Mouse (Mus musculus): ENCODE results near the gene Nfs1. TPM values are rescaled to one million over a fixed set of nuclear protein-coding genes. Genes with fewer than 3 reads are reported as not detected.
A peak's percentile ranks its signal among the peaks of the same experiment; 100 is the strongest.

Gene Nfs1
- polyA plus RNA-seq, 1 experiment from 2014 or later = 64.8 TPM

DNA sequence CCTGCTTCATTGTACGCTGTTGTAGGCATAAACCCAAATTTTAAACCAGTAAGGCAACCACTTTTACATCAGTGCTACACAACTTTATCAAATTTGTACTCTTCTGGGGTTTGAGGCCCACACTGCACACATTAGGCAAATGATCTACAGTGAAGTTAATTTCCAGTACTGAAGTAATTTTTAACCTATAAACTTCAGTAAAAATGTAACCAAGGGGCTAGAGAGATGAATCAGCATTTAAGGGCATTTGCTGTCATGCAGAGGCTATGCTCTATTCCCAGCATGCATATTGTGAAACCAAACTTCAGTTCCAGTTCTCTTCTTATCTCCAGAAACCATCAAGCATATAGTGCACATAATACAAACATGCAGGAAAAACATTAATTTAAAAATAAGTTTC, 21.5 kb upstream of the Nfs1 start:
- no peak overlapping the region for H3K27ac ChIP-seq (replicated peaks in 1 of 2; ENCODE audit: control insufficient read depth in 1 of 2, insufficient read depth in 1 of 2, low read depth in 2 of 2, low read length in 2 of 2)
- H3K9me3 ChIP-seq (ENCODE audit: control insufficient read depth, low read length) = no peaks in the 10 kb centered on the region
- H3K4me3 ChIP-seq (ENCODE audit: control insufficient read depth in 1 of 2, insufficient read depth in 1 of 2, low read depth in 1 of 2, low read length in 2 of 2) = no peak overlapping the region
- no peak overlapping the region for H3K9ac ChIP-seq (ENCODE audit: low read length)
- H3K27me3 ChIP-seq (ENCODE audit: control insufficient read depth, insufficient read depth, low read length) = no peaks in the 10 kb centered on the region
- H3K36me3 ChIP-seq (ENCODE audit: control insufficient read depth, insufficient read depth, low read length) = peaks cover 99% of the 10 kb centered on the region
- H3K4me2 ChIP-seq (ENCODE audit: low read length) = no peak overlapping the region
- H3K4me1 ChIP-seq (ENCODE audit: control insufficient read depth in 2 of 2, insufficient read depth in 2 of 2, low read length in 2 of 2) = no peaks in the 10 kb centered on the region
- ATAC-seq (ENCODE audit: insufficient number of reproducible peaks, insufficient read depth, low FRiP score, low read depth) = no peak
- 94% methylated on average over 1 of the region's 1 CpGs for WGBS

DNA sequence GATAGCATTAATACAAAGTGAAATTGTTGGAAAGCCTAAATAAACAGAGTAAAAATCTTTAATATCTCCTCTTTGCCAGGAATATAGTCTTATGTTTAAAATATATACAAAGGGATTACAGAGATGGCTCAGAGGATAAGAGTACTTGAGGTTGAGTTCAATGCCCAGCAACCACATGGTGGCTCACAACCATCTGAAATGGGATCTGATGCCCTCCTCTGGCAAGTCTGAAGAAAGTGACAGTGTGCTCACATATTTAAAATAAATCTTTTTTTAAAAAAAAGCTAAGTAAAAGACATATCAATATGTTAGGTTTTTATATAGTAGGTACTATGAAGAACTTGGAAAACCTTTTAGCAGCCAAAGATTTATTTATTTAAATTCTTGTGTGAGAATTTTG, 7.6 kb upstream of the Nfs1 start:
- ATAC-seq (ENCODE audit: insufficient number of reproducible peaks, insufficient read depth, low FRiP score, low read depth) = no peak
- H3K9me3 ChIP-seq (ENCODE audit: control insufficient read depth, low read length) = no peaks in the 10 kb centered on the region

DNA sequence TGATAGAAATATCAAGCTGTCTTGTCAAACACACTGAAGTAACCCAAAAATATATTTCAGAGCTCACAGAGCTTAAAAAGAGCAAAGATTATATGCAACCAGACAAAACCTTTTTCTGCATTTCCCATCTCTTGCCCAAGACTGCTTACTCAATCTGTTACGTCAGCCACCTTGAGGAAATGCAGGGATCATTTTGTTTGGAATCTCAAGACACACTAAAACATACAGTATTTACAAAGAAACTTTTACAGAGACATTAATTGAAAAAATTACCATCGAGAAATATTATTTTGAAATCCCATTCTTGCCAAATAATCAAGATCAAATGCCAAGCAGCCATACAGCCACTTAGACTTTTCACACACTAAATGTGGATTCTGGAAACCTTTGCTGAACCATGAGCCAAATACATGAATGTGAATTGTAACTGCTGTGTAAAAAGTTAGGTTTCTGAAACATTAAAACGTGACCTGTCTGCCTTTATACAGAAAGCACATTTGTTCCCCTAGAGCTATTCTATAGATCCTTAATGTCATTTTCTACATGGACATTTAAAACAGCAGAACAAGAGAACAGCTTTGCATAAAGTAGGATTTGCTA, 3.4 kb upstream of the Nfs1 start:
- no peak overlapping the region for H3K27ac ChIP-seq (replicated peaks in 1 of 2; ENCODE audit: control insufficient read depth in 1 of 2, insufficient read depth in 1 of 2, low read depth in 2 of 2, low read length in 2 of 2)
- H3K9me3 ChIP-seq (ENCODE audit: control insufficient read depth, low read length) = no peaks in the 10 kb centered on the region
- H3K36me3 ChIP-seq (ENCODE audit: control insufficient read depth, insufficient read depth, low read length) = peaks cover 65% of the 10 kb centered on the region
- ATAC-seq (ENCODE audit: insufficient number of reproducible peaks, insufficient read depth, low FRiP score, low read depth) = no peak
- no peak overlapping the region for H3K9ac ChIP-seq (ENCODE audit: low read length)
- WGBS = 92% methylated on average over 3 of the region's 3 CpGs
- peaks cover 0 to 13% of the 10 kb centered on the region in 2 experiments; a peak in 3 of 4 replicates for H3K4me1 ChIP-seq (ENCODE audit: control insufficient read depth in 2 of 2, insufficient read depth in 2 of 2, low read length in 2 of 2)
- no peaks in the 10 kb centered on the region for H3K27me3 ChIP-seq (ENCODE audit: control insufficient read depth, insufficient read depth, low read length)
- no peak overlapping the region for H3K4me3 ChIP-seq (ENCODE audit: control insufficient read depth in 1 of 2, insufficient read depth in 1 of 2, low read depth in 1 of 2, low read length in 2 of 2)
- H3K4me2 ChIP-seq (ENCODE audit: low read length) = no peak overlapping the region

More for the DNA sequence above, 7.6 kb upstream of the Nfs1 start:
- Histone ChIP-seq H3K36me3 (ENCODE audit: control insufficient read depth, insufficient read depth, low read length) (peaks cover 97% of the 10 kb centered on the region), H3K4me1 (ENCODE audit: control insufficient read depth in 2 of 2, insufficient read depth in 2 of 2, low read length in 2 of 2) (no peaks in the 10 kb centered on the region), H3K27ac (replicated peaks in 1 of 2; ENCODE audit: control insufficient read depth in 1 of 2, insufficient read depth in 1 of 2, low read depth in 2 of 2, low read length in 2 of 2) (no peak overlapping the region), H3K9ac (ENCODE audit: low read length) (no peak overlapping the region), H3K4me3 (ENCODE audit: control insufficient read depth in 1 of 2, insufficient read depth in 1 of 2, low read depth in 1 of 2, low read length in 2 of 2) (no peak overlapping the region), H3K27me3 (ENCODE audit: control insufficient read depth, insufficient read depth, low read length) (no peaks in the 10 kb centered on the region), H3K4me2 (ENCODE audit: low read length) (no peak overlapping the region)

DNA sequence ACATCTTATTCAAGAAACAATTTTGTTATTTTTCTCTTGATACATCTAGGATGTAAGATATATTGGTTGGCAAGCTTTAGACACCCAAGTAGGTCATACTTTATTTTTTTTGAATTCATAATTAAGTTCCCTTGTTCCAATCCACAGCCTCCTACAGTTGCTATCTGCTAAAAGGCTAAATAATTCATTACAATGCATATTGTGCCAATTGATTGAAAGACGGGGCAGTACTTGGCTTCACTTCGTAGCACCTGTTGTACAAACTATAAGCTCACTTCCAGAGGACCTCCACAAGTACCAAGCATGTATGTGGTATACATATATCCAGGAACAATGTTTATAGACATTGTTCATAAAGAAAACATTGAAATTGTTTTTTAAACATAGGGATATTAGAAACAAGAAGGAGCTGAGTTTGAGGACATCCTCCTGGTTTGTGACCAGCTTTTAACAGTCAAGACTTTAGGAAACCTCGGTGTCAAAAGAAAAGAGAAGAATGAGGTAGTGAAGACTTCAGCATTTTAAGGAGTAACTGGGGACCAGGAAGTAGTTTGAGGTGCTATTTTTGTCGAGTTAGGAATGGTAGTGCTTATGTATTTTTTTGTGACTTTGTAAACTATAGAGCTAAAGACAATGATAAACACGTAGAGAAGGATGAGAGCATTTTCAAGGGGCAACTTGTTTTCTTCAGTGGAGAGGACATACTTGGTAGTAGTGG, 2.4 kb upstream of the Nfs1 start:
- 71% methylated on average over 5 of the region's 5 CpGs for WGBS
- H3K27ac ChIP-seq (replicated peaks in 1 of 2; ENCODE audit: control insufficient read depth in 1 of 2, insufficient read depth in 1 of 2, low read depth in 2 of 2, low read length in 2 of 2) = no peak overlapping the region
- no peak overlapping the region for H3K4me2 ChIP-seq (ENCODE audit: low read length)
- H3K4me3 ChIP-seq (ENCODE audit: control insufficient read depth in 1 of 2, insufficient read depth in 1 of 2, low read depth in 1 of 2, low read length in 2 of 2) = no peak overlapping the region
- no peaks in the 10 kb centered on the region for H3K27me3 ChIP-seq (ENCODE audit: control insufficient read depth, insufficient read depth, low read length)
- H3K4me1 ChIP-seq (ENCODE audit: control insufficient read depth in 2 of 2, insufficient read depth in 2 of 2, low read length in 2 of 2) = peaks cover 0 to 13% of the 10 kb centered on the region in 2 experiments; a peak in 3 of 4 replicates
- no peak for ATAC-seq (ENCODE audit: insufficient number of reproducible peaks, insufficient read depth, low FRiP score, low read depth)
- peaks cover 61% of the 10 kb centered on the region for H3K36me3 ChIP-seq (ENCODE audit: control insufficient read depth, insufficient read depth, low read length)
- no peak overlapping the region for H3K9ac ChIP-seq (ENCODE audit: low read length)
- H3K9me3 ChIP-seq (ENCODE audit: control insufficient read depth, low read length) = no peaks in the 10 kb centered on the region

DNA sequence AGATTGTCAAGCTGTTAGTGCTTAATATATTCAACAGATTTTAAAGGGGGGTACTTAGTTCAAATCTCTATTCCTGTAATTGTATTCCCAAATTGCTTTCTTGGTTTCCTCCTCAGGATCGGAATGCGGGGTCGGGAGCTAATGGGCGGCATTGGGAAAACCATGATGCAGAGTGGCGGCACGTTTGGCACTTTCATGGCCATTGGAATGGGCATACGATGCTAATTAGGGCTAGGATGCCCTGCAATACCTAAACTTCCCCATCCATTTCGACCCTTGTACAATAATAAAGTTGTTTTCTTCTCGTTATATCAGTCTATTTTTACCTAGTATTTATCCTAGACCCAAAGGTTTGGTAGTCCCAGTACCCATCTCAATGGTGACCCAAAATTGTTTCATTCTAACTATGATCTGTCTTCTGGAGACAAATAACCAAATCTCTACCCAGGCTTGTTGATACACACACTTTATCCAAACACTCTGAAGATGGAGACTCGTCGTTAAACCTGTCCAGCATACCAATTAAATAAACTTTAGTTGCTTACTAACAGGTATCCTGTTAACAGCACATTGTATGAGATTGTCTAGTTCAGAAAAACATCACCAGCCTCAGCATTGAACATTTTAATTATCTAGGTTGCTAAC, 1.6 kb upstream of the Nfs1 start:
- Histone ChIP-seq H3K27ac (replicated peaks in 1 of 2; ENCODE audit: control insufficient read depth in 1 of 2, insufficient read depth in 1 of 2, low read depth in 2 of 2, low read length in 2 of 2) (no peak overlapping the region), H3K4me3 (ENCODE audit: control insufficient read depth in 1 of 2, insufficient read depth in 1 of 2, low read depth in 1 of 2, low read length in 2 of 2) (peak overlapping the region in 1 of 2 experiments; percentile 84; a peak in 1 of 4 replicates)

DNA sequence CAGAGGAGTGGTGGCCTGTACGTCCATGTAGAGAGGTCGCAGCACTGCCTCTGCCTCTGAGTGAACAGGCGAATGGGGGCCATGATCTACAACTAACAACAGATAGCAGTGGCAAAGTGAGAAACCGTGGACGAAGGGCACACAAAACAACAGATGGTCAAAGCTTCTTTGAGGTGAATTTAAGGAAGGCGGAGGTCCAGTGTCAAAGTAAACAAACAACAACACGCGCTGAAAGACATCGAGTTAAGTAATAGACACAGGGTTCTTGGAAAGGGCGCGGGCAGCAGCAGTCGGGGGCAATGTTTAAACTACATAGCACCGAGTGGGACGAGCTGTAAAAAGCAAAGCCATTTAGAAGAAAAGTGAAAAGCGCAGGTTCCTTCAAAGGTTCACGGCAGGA, 619 bp downstream of the Nfs1 start:
- no peak; the same call in 1 of the 2 replicates for ATAC-seq (ENCODE audit: insufficient number of reproducible peaks, insufficient read depth, low FRiP score, low read depth)

More for the DNA sequence above, 1.6 kb upstream of the Nfs1 start:
- H3K36me3 ChIP-seq (ENCODE audit: control insufficient read depth, insufficient read depth, low read length) = peaks cover 59% of the 10 kb centered on the region
- no peaks in the 10 kb centered on the region for H3K9me3 ChIP-seq (ENCODE audit: control insufficient read depth, low read length)
- H3K4me1 ChIP-seq (ENCODE audit: control insufficient read depth in 2 of 2, insufficient read depth in 2 of 2, low read length in 2 of 2) = peaks cover 0 to 13% of the 10 kb centered on the region in 2 experiments; a peak in 3 of 4 replicates
- H3K9ac ChIP-seq (ENCODE audit: low read length) = no peak overlapping the region
- H3K4me2 ChIP-seq (ENCODE audit: low read length) = peak overlapping the region; percentile 82
- H3K27me3 ChIP-seq (ENCODE audit: control insufficient read depth, insufficient read depth, low read length) = no peaks in the 10 kb centered on the region
- ATAC-seq (ENCODE audit: insufficient number of reproducible peaks, insufficient read depth, low FRiP score, low read depth) = no peak
- 59% methylated on average over 11 of the region's 11 CpGs for WGBS

DNA sequence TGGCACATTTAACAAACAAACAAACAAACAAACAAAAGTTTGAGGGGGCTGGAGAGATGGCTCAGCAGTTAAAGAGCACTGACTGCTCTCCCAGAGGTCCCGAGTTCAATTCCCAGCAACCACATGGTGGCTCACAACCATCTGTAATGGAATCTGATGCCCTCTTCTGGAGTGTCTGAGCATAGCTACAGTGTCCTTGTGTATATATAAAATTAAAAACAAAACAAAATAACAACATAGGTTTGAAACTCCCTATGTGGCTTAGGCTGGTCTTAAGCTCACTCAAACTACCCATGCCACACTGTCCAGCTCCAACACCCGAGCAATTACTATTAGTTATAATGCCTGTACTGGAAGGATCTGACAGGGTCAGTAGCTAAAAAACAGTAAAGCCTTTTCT, 1.2 kb downstream of the Nfs1 start:
- no peaks in the 10 kb centered on the region for H3K27me3 ChIP-seq (ENCODE audit: control insufficient read depth, insufficient read depth, low read length)
- peaks cover 0 to 13% of the 10 kb centered on the region in 2 experiments; a peak in 3 of 4 replicates for H3K4me1 ChIP-seq (ENCODE audit: control insufficient read depth in 2 of 2, insufficient read depth in 2 of 2, low read length in 2 of 2)
- H3K9me3 ChIP-seq (ENCODE audit: control insufficient read depth, low read length) = no peaks in the 10 kb centered on the region
- H3K4me2 ChIP-seq (ENCODE audit: low read length) = peak overlapping the region; percentile 82
- WGBS = 82% methylated on average over 2 of the region's 2 CpGs
- peak overlapping the region; percentile 85 for H3K9ac ChIP-seq (ENCODE audit: low read length)
- peak overlapping the region in 1 of 2 experiments; percentile 84; a peak in 2 of 4 replicates for H3K4me3 ChIP-seq (ENCODE audit: control insufficient read depth in 1 of 2, insufficient read depth in 1 of 2, low read depth in 1 of 2, low read length in 2 of 2)
- H3K36me3 ChIP-seq (ENCODE audit: control insufficient read depth, insufficient read depth, low read length) = peaks cover 40% of the 10 kb centered on the region
- ATAC-seq (ENCODE audit: insufficient number of reproducible peaks, insufficient read depth, low FRiP score, low read depth) = no peak
- H3K27ac ChIP-seq (replicated peaks in 1 of 2; ENCODE audit: control insufficient read depth in 1 of 2, insufficient read depth in 1 of 2, low read depth in 2 of 2, low read length in 2 of 2) = peak overlapping the region in 1 of 2 experiments; percentile 95; a peak in 1 of 4 replicates

More for the DNA sequence above, 619 bp downstream of the Nfs1 start:
- H3K27me3 ChIP-seq (ENCODE audit: control insufficient read depth, insufficient read depth, low read length) = no peaks in the 10 kb centered on the region
- peaks cover 0 to 13% of the 10 kb centered on the region in 2 experiments; a peak in 3 of 4 replicates for H3K4me1 ChIP-seq (ENCODE audit: control insufficient read depth in 2 of 2, insufficient read depth in 2 of 2, low read length in 2 of 2)
- peak overlapping the region; percentile 82 for H3K4me2 ChIP-seq (ENCODE audit: low read length)
- H3K9me3 ChIP-seq (ENCODE audit: control insufficient read depth, low read length) = no peaks in the 10 kb centered on the region
- H3K4me3 ChIP-seq (ENCODE audit: control insufficient read depth in 1 of 2, insufficient read depth in 1 of 2, low read depth in 1 of 2, low read length in 2 of 2) = peak overlapping the region; percentile 84
- 1% methylated on average over 16 of the region's 16 CpGs for WGBS
- H3K27ac ChIP-seq (replicated peaks in 1 of 2; ENCODE audit: control insufficient read depth in 1 of 2, insufficient read depth in 1 of 2, low read depth in 2 of 2, low read length in 2 of 2) = peak overlapping the region; percentile 92 to 95
- H3K36me3 ChIP-seq (ENCODE audit: control insufficient read depth, insufficient read depth, low read length) = peaks cover 45% of the 10 kb centered on the region
- H3K9ac ChIP-seq (ENCODE audit: low read length) = peak overlapping the region; percentile 85

Measured in heart, embryonic 14.5 days (tissue).